Comparison of ENCODE assay signal across 9 mouse cellular contexts in genomic region chr3:127547882-127548281, GRCm38 (mm10). TPM values are rescaled to one million over a fixed set of nuclear protein-coding genes. Genes with fewer than 3 reads are reported as not detected.
DNase-seq lines count a peak whose midpoint lies in the region; ATAC-seq and TF ChIP-seq lines count a peak whose summit lies in the region.
"Had no signal": no experiment of that assay in that cellular context is flagged by ENCODE, and none has a peak within 500 bp of the region (broad histone marks: within the 10 kb centered on the region; RNA-seq: fewer than 3 reads in every experiment).

No protein-coding gene starts in this region.

- peak; percentile 62 for TF ChIP-seq CTCF in hindbrain, postnatal 0 days (IDR thresholded peaks at IDR 0.05; ENCODE audit: low read depth)

- H3K27ac ChIP-seq in hindbrain, postnatal 0 days = no peak overlapping the region
- H3K27ac ChIP-seq in hindbrain, embryonic 12.5 days = no peak overlapping the region
- no peak overlapping the region for H3K27ac ChIP-seq in hindbrain, embryonic 16.5 days (ENCODE audit: low read depth, low read length)
- H3K27ac ChIP-seq: hindbrain, embryonic 15.5 days had no signal

- peaks cover 15% of the 10 kb centered on the region; the same call in 1 of the 2 replicates for H3K36me3 ChIP-seq in hindbrain, postnatal 0 days (ENCODE audit: insufficient read depth, low read length)
- H3K36me3 ChIP-seq in hindbrain, embryonic 12.5 days = peaks cover 27% of the 10 kb centered on the region
- peaks cover 8% of the 10 kb centered on the region for H3K36me3 ChIP-seq in hindbrain, embryonic 16.5 days (ENCODE audit: control insufficient read depth, insufficient read depth, low read length)

- no peaks in the 10 kb centered on the region for H3K9me3 ChIP-seq in hindbrain, postnatal 0 days (ENCODE audit: low read length)
- no peaks in the 10 kb centered on the region for H3K9me3 ChIP-seq in hindbrain, embryonic 12.5 days (replicated peaks)
- no peaks in the 10 kb centered on the region for H3K9me3 ChIP-seq in hindbrain, embryonic 16.5 days (ENCODE audit: control insufficient read depth, low read length)
- H3K9me3 ChIP-seq: hindbrain, embryonic 15.5 days had no signal

- no peaks in the 10 kb centered on the region for H3K4me1 ChIP-seq in hindbrain, postnatal 0 days (ENCODE audit: insufficient read depth, low read length)
- H3K4me1 ChIP-seq in hindbrain, embryonic 12.5 days = no peaks in the 10 kb centered on the region
- no peaks in the 10 kb centered on the region for H3K4me1 ChIP-seq in hindbrain, embryonic 16.5 days (ENCODE audit: control insufficient read depth, insufficient read depth, low read depth, low read length)

- H3K27me3 ChIP-seq in hindbrain, postnatal 0 days (ENCODE audit: insufficient read depth, low read length) = no peaks in the 10 kb centered on the region
- H3K27me3 ChIP-seq in hindbrain, embryonic 12.5 days = no peaks in the 10 kb centered on the region
- no peaks in the 10 kb centered on the region for H3K27me3 ChIP-seq in hindbrain, embryonic 16.5 days (replicated peaks; ENCODE audit: control insufficient read depth, insufficient read depth, low read length)
- H3K27me3 ChIP-seq: hindbrain, embryonic 15.5 days had no signal

- H3K4me3 ChIP-seq in hindbrain, postnatal 0 days (ENCODE audit: low read length) = no peak overlapping the region
- H3K4me3 ChIP-seq in hindbrain, embryonic 12.5 days = no peak overlapping the region
- no peak overlapping the region for H3K4me3 ChIP-seq in hindbrain, embryonic 16.5 days (ENCODE audit: low read length)
- H3K4me3 ChIP-seq: hindbrain, embryonic 15.5 days had no signal

- H3K4me2 ChIP-seq in hindbrain, postnatal 0 days (ENCODE audit: low read depth, low read length) = no peak overlapping the region
- H3K4me2 ChIP-seq in hindbrain, embryonic 12.5 days (replicated peaks) = no peak overlapping the region
- H3K4me2 ChIP-seq in hindbrain, embryonic 16.5 days (ENCODE audit: low read length) = no peak overlapping the region
- H3K4me2 ChIP-seq: hindbrain, embryonic 15.5 days had no signal

- DNase-seq in hindbrain, postnatal 0 days (ENCODE audit: low spot score) = peak; percentile 42
- peak; percentile 53 for DNase-seq in testis, postnatal 10 days (ENCODE audit: low spot score)
- DNase-seq in testis, postnatal 14 days (ENCODE audit: low spot score) = no peak
- peak; percentile 35 for DNase-seq in c-Kit-positive CD71-positive TER-119-positive erythroid progenitor cells, embryonic 14.5 days (ENCODE audit: low spot score)
- DNase-seq in lung, postnatal 14 days = peak; percentile 25
- no peak for DNase-seq in yolk sac, embryonic 10.5 days (ENCODE audit: low spot score)

- H3K9ac ChIP-seq in hindbrain, postnatal 0 days (replicated peaks; ENCODE audit: low read length) = no peak overlapping the region
- H3K9ac ChIP-seq in hindbrain, embryonic 12.5 days = no peak overlapping the region
- no peak overlapping the region for H3K9ac ChIP-seq in hindbrain, embryonic 16.5 days (ENCODE audit: low read depth, low read length)
- H3K9ac ChIP-seq: hindbrain, embryonic 15.5 days had no signal

- no peak for ATAC-seq in hindbrain, postnatal 0 days
- no peak for ATAC-seq in hindbrain, embryonic 12.5 days (ENCODE audit: low FRiP score)
- ATAC-seq in hindbrain, embryonic 16.5 days = no peak

- 33% methylated on average over 5 of the region's 5 CpGs for WGBS in hindbrain, postnatal 0 days
- 26% methylated on average over 5 of the region's 5 CpGs for WGBS in hindbrain, embryonic 12.5 days
- WGBS in hindbrain, embryonic 16.5 days = 31% methylated on average over 5 of the region's 5 CpGs

RNA-seq across cellular contexts. Expression of gene Larp7, which starts 5.3 kb away (rescaled TPM):
- 4.5 and 6.9 TPM in 2 replicates for total RNA-seq in hindbrain, postnatal 0 days (2014; rRNA removed)
- 30.4 and 31.7 TPM in 2 replicates for polyA plus RNA-seq in hindbrain, postnatal 0 days (2015; fragmentation: Nextera tagmentation; extraction: Ambion mirVana)
- polyA plus RNA-seq in hindbrain, embryonic 12.5 days (2016; fragmentation: Nextera tagmentation; extraction: Ambion mirVana) = 49.8 and 55.6 TPM in 2 replicates
- polyA plus RNA-seq in hindbrain, embryonic 16.5 days (2015; fragmentation: Nextera tagmentation; extraction: Ambion mirVana) = 23.1 and 23.7 TPM in 2 replicates

RNA-seq across cellular contexts. Expression of gene Zgrf1, which starts 5.4 kb away (rescaled TPM):
- 4.0 and 5.2 TPM in 2 replicates for total RNA-seq in hindbrain, postnatal 0 days (2014; rRNA removed)
- polyA plus RNA-seq in hindbrain, postnatal 0 days (2015; fragmentation: Nextera tagmentation; extraction: Ambion mirVana) = 3.0 and 3.5 TPM in 2 replicates
- polyA plus RNA-seq in hindbrain, embryonic 12.5 days (2016; fragmentation: Nextera tagmentation; extraction: Ambion mirVana) = 9.7 and 10.8 TPM in 2 replicates
- 2.8 and 3.4 TPM in 2 replicates for polyA plus RNA-seq in hindbrain, embryonic 16.5 days (2015; fragmentation: Nextera tagmentation; extraction: Ambion mirVana)

RNA-seq across cellular contexts. Expression of gene Ank2, which starts 48.7 kb away (rescaled TPM):
- 497 and 567 TPM in 2 replicates for total RNA-seq in hindbrain, postnatal 0 days (2014; rRNA removed)
- polyA plus RNA-seq in hindbrain, postnatal 0 days (2015; fragmentation: Nextera tagmentation; extraction: Ambion mirVana) = 193 and 195 TPM in 2 replicates
- polyA plus RNA-seq in hindbrain, embryonic 12.5 days (2016; fragmentation: Nextera tagmentation; extraction: Ambion mirVana) = 131 and 138 TPM in 2 replicates
- polyA plus RNA-seq in hindbrain, embryonic 16.5 days (2015; fragmentation: Nextera tagmentation; extraction: Ambion mirVana) = 148 and 169 TPM in 2 replicates

Comparison
In these comparisons a context has a peak if more than half of its experiments do, and no peak if none do; other contexts are left out.
1. DNase-seq: peak in hindbrain, postnatal 0 days (single experiment), testis, postnatal 10 days (single experiment), c-Kit-positive CD71-positive TER-119-positive erythroid progenitor cells, embryonic 14.5 days (single experiment) and lung, postnatal 14 days (single experiment); none in testis, postnatal 14 days (single experiment) and yolk sac, embryonic 10.5 days (single experiment).